Mouse (Mus musculus) forebrain, embryonic 11.5 days (tissue): ENCODE measurements around the gene Gli2. TPM values are rescaled to one million over a fixed set of nuclear protein-coding genes. Genes with fewer than 3 reads are reported as not detected.

ENCODE experiments used
- ATAC-seq: fragments of 200-750 bp; cut with Nextera tagmentation; replicated peaks from 2 replicates; pipeline ENCODE4 v1.8.0; 2017; ENCODE audit warnings: moderate TSS enrichment; ENCODE audit not compliant: low FRiP score
- DNase-seq: peaks from one replicate; pipeline ENCODE4 v3.0.0-alpha.2; 2017; ENCODE audit warnings: low spot score
- H3K27ac ChIP-seq: fragments of 300-500 bp; sonication (generic); 2 replicates; pipeline ENCODE4 v1.5.1; 2014; ENCODE audit warnings: low read depth, low read length
- H3K27me3 ChIP-seq: fragments of 300-500 bp; sonication (generic); 2 replicates; pipeline ENCODE4 v1.6.1; 2014; ENCODE audit warnings: mild to moderate bottlenecking, low read length, mixed read lengths; ENCODE audit not compliant: control insufficient read depth, insufficient read depth
- H3K36me3 ChIP-seq: fragments of 300-500 bp; sonication (generic); 2 replicates; pipeline ENCODE4 v1.6.1; 2014; ENCODE audit warnings: mild to moderate bottlenecking, low read length, moderate library complexity, mixed read lengths; ENCODE audit not compliant: control insufficient read depth, insufficient read depth
- H3K4me1 ChIP-seq: fragments of 300-500 bp; sonication (generic); replicated peaks from 2 replicates; pipeline ENCODE4 v1.6.1; 2014; ENCODE audit warnings: low read length, mixed read lengths; ENCODE audit not compliant: control insufficient read depth, insufficient read depth
- H3K4me2 ChIP-seq: fragments of 300-500 bp; sonication (generic); 2 replicates; pipeline ENCODE4 v1.6.1; 2014; ENCODE audit warnings: low read depth, mild to moderate bottlenecking, low read length, moderate library complexity, mixed read lengths; ENCODE audit not compliant: severe bottlenecking
- H3K4me3 ChIP-seq: fragments of 300-500 bp; sonication (generic); 2 replicates; pipeline ENCODE4 v1.5.1; 2014; ENCODE audit warnings: low read depth, low read length
- H3K9ac ChIP-seq: fragments of 300-500 bp; sonication (generic); 2 replicates; pipeline ENCODE4 v1.6.1; 2014; ENCODE audit warnings: low read length
- H3K9me3 ChIP-seq: fragments of 300-500 bp; sonication (generic); 2 replicates; pipeline ENCODE4 v1.6.1; 2016; ENCODE audit warnings: low read length, mixed read lengths; ENCODE audit not compliant: control insufficient read depth
- WGBS: fragments of 180-500 bp; shearing (Covaris S2); extraction: QIAGEN DNeasy Blood & Tissue Kit; methylation state at CpG from one replicate; pipeline ENCODE4 v1.1.7; 2014; 5-methylcytosine and 5-hydroxymethylcytosine counted together
- polyA plus RNA-seq: library from polyadenylated mRNA; unstranded; fragments of >200 nt; fragmentation: Nextera tagmentation; extraction: Ambion mirVana; gene quantifications from 2 replicates; pipeline ENCODE4 v1.2.1, GENCODE M21; 2014

Gli2 gene
- polyA plus RNA-seq, 1 experiment from 2014 or later = 16.3 TPM

- Histone ChIP-seq H3K36me3 (no peaks in the 10 kb centered on the region), H3K9me3 (no peaks in the 10 kb centered on the region), H3K4me2 (no peak overlapping the region), H3K4me1 (0 out of 2 replicates have a peak, but pooled peaks cover 1% of the 10 kb centered on the region), H3K27ac (no peak overlapping the region), H3K9ac (no peak overlapping the region), H3K27me3 (no peaks in the 10 kb centered on the region), H3K4me3 (no peak overlapping the region)
- no peak for ATAC-seq
- WGBS = 96% methylated on average over 1 of the region's 1 CpGs
- no peak for DNase-seq
Observed at GRCm38 (mm10) chr1:119022311-119022710, 31.1 kb downstream of the Gli2 start.

GRCm38 (mm10) chr1:119020092-119020491 lies 33.3 kb downstream of the Gli2 start:
- no peaks in the 10 kb centered on the region for H3K9me3 ChIP-seq
- no peak for ATAC-seq
- no peak overlapping the region for H3K4me2 ChIP-seq
- no peak overlapping the region for H3K27ac ChIP-seq
- H3K9ac ChIP-seq = no peak overlapping the region
- WGBS = 90% methylated on average over 2 of the region's 2 CpGs
- DNase-seq = no peak
- H3K4me1 ChIP-seq = 0 out of 2 replicates have a peak, but pooled peaks cover 1% of the 10 kb centered on the region
- no peaks in the 10 kb centered on the region for H3K36me3 ChIP-seq
- no peak overlapping the region for H3K4me3 ChIP-seq
- no peaks in the 10 kb centered on the region for H3K27me3 ChIP-seq

- ATAC-seq = no peak
Observed at GRCm38 (mm10) chr1:119019056-119019455, 34.4 kb downstream of the Gli2 start.

GRCm38 (mm10) chr1:119016866-119017265 lies 36.6 kb downstream of the Gli2 start:
- 78% methylated on average over 3 of the region's 3 CpGs for WGBS
- H3K9ac ChIP-seq = no peak overlapping the region
- no peaks in the 10 kb centered on the region for H3K9me3 ChIP-seq
- no peak for ATAC-seq
- no peak overlapping the region for H3K4me2 ChIP-seq
- no peaks in the 10 kb centered on the region for H3K36me3 ChIP-seq
- no peaks in the 10 kb centered on the region for H3K27me3 ChIP-seq
- H3K27ac ChIP-seq = no peak overlapping the region
- 0 out of 2 replicates have a peak, but pooled peaks cover 1% of the 10 kb centered on the region for H3K4me1 ChIP-seq
- no peak overlapping the region for H3K4me3 ChIP-seq
- no peak for DNase-seq

More at GRCm38 (mm10) chr1:119019056-119019455, 34.4 kb downstream of the Gli2 start:
- Histone ChIP-seq H3K36me3 (no peaks in the 10 kb centered on the region), H3K27ac (no peak overlapping the region), H3K4me2 (no peak overlapping the region), H3K9ac (no peak overlapping the region), H3K4me1 (0 out of 2 replicates have a peak, but pooled peaks cover 1% of the 10 kb centered on the region), H3K9me3 (no peaks in the 10 kb centered on the region), H3K4me3 (no peak overlapping the region), H3K27me3 (no peaks in the 10 kb centered on the region)
- no peak for DNase-seq

GRCm38 (mm10) chr1:119015108-119015507 lies 38.3 kb downstream of the Gli2 start:
- no peak overlapping the region for H3K9ac ChIP-seq
- ATAC-seq = no peak

GRCm38 (mm10) chr1:119008949-119009348 lies 44.5 kb downstream of the Gli2 start:
- no peak overlapping the region for H3K4me2 ChIP-seq
- H3K27ac ChIP-seq = no peak overlapping the region
- no peaks in the 10 kb centered on the region for H3K27me3 ChIP-seq
- no peak overlapping the region for H3K9ac ChIP-seq
- no peaks in the 10 kb centered on the region for H3K36me3 ChIP-seq
- H3K9me3 ChIP-seq = no peaks in the 10 kb centered on the region
- DNase-seq (no peak), ATAC-seq (no peak)
- H3K4me1 ChIP-seq = peaks cover 11% of the 10 kb centered on the region; the same call in 1 of the 2 replicates
- no peak overlapping the region for H3K4me3 ChIP-seq

More at GRCm38 (mm10) chr1:119015108-119015507, 38.3 kb downstream of the Gli2 start:
- 82% methylated on average over 6 of the region's 6 CpGs for WGBS
- no peak overlapping the region for H3K4me2 ChIP-seq
- H3K27ac ChIP-seq = no peak overlapping the region
- H3K4me3 ChIP-seq = no peak overlapping the region
- no peak for DNase-seq
- H3K9me3 ChIP-seq = no peaks in the 10 kb centered on the region
- H3K4me1 ChIP-seq = no peaks in the 10 kb centered on the region
- no peaks in the 10 kb centered on the region for H3K27me3 ChIP-seq
- no peaks in the 10 kb centered on the region for H3K36me3 ChIP-seq

GRCm38 (mm10) chr1:119003852-119004398 lies 49.5 kb downstream of the Gli2 start:
- Histone ChIP-seq H3K27me3 (no peaks in the 10 kb centered on the region; the same call in 1 of the 2 replicates), H3K9me3 (no peaks in the 10 kb centered on the region), H3K4me3 (no peak overlapping the region), H3K4me2 (no peak overlapping the region), H3K27ac (no peak overlapping the region), H3K9ac (no peak overlapping the region), H3K4me1 (peaks cover 17% of the 10 kb centered on the region; the same call in 1 of the 2 replicates), H3K36me3 (no peaks in the 10 kb centered on the region)
- 44% methylated on average over 1 of the region's 1 CpGs for WGBS
- ATAC-seq (no peak), DNase-seq (no peak)

GRCm38 (mm10) chr1:119001454-119002034 lies 51.9 kb downstream of the Gli2 start:
- Histone ChIP-seq H3K4me2 (no peak overlapping the region), H3K27ac (no peak overlapping the region), H3K36me3 (no peaks in the 10 kb centered on the region), H3K9ac (no peak overlapping the region), H3K9me3 (no peaks in the 10 kb centered on the region), H3K4me3 (no peak overlapping the region), H3K27me3 (no peaks in the 10 kb centered on the region; the same call in 1 of the 2 replicates), H3K4me1 (0 out of 2 replicates have a peak, but pooled peaks cover 7% of the 10 kb centered on the region)
- 51% methylated on average over 12 of the region's 12 CpGs for WGBS
- peak; percentile 56 for DNase-seq
- no peak for ATAC-seq
